Mouse (Mus musculus) hindbrain, embryonic 14.5 days (tissue): ENCODE results near the gene Synpr. TPM values are rescaled to one million over a fixed set of nuclear protein-coding genes. Genes with fewer than 3 reads are reported as not detected.

ENCODE experiments used
- ATAC-seq: fragments of 200-750 bp; cut with Nextera tagmentation; 2 replicates; pipeline ENCODE4 v1.8.0; 2017; ENCODE audit warnings: moderate number of reproducible peaks, mild to moderate bottlenecking, moderate TSS enrichment, moderate library complexity; ENCODE audit not compliant: low FRiP score
- DNase-seq: peaks from one replicate; pipeline ENCODE4 v3.0.0-alpha.2; 2015; ENCODE audit warnings: low spot score
- H3K27ac ChIP-seq: fragments of 300-500 bp; sonication (generic); 2 replicates; pipeline ENCODE4 v1.5.1; 2014; ENCODE audit warnings: mild to moderate bottlenecking, moderate library complexity
- H3K27me3 ChIP-seq: fragments of 300-500 bp; sonication (generic); 2 replicates; pipeline ENCODE4 v1.6.1; 2014; ENCODE audit warnings: mild to moderate bottlenecking, low read length, mixed read lengths; ENCODE audit not compliant: control insufficient read depth, insufficient read depth
- H3K36me3 ChIP-seq: fragments of 300-500 bp; sonication (generic); replicated peaks from 2 replicates; pipeline ENCODE4 v1.6.1; 2014; ENCODE audit not compliant: control insufficient read depth, insufficient read depth
- H3K4me1 ChIP-seq: fragments of 300-500 bp; sonication (generic); replicated peaks from 2 replicates; pipeline ENCODE4 v1.6.1; 2014; ENCODE audit warnings: antibody characterized with exemption, low read length, mixed read lengths; ENCODE audit not compliant: control insufficient read depth, insufficient read depth
- H3K4me2 ChIP-seq: fragments of 300-500 bp; sonication (generic); replicated peaks from 2 replicates; pipeline ENCODE4 v1.6.1; 2014; ENCODE audit warnings: mild to moderate bottlenecking, moderate library complexity
- H3K4me3 ChIP-seq: fragments of 300-500 bp; sonication (generic); replicated peaks from 2 replicates; pipeline ENCODE4 v1.5.1; 2014; ENCODE audit warnings: mild to moderate bottlenecking, low read length
- H3K9ac ChIP-seq: fragments of 300-500 bp; sonication (generic); 2 replicates; pipeline ENCODE4 v1.6.1; 2014
- H3K9me3 ChIP-seq: fragments of 300-500 bp; sonication (generic); 2 replicates; pipeline ENCODE4 v1.6.1; 2016; ENCODE audit warnings: low read length; ENCODE audit not compliant: control insufficient read depth
- WGBS: fragments of 180-500 bp; shearing (Covaris S2); extraction: QIAGEN DNeasy Blood & Tissue Kit; methylation state at CpG from one replicate; pipeline ENCODE4 v1.1.7; 2014; 5-methylcytosine and 5-hydroxymethylcytosine counted together
- polyA plus RNA-seq: library from polyadenylated mRNA; unstranded; fragments of >200 nt; fragmentation: Nextera tagmentation; extraction: Ambion mirVana; gene quantifications from 2 replicates; pipeline ENCODE4 v1.2.1, GENCODE M21; 2014

Synpr gene
- polyA plus RNA-seq, 1 experiment from 2014 or later: 52.7 TPM

DNA sequence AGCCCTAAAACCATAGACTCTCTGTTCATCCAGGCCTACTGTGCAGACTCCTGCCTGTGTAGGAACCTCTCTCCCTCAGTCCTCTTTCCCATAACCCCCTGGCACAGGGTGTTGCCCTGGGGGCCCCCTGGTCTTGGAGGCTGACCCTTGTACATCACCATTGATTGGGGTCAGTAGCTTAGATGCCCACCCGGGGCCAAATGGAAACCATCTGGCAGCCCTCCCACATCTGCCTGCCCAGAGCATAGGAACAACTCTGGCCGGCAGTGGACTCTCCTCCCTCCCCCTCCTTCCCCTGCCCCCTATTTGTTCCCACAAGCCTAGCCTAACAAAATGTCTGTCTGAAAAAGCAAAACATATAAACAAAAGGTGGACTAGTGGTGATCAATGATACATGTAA lies 336.0 kb downstream of the Synpr start:
- H3K4me2 ChIP-seq: no peak overlapping the region
- no peak overlapping the region for H3K9ac ChIP-seq
- no peaks in the 10 kb centered on the region for H3K36me3 ChIP-seq
- DNase-seq: no peak
- no peaks in the 10 kb centered on the region for H3K4me1 ChIP-seq
- H3K27me3 ChIP-seq: no peaks in the 10 kb centered on the region
- H3K4me3 ChIP-seq: no peak overlapping the region
- no peaks in the 10 kb centered on the region for H3K9me3 ChIP-seq
- no peak overlapping the region for H3K27ac ChIP-seq
- ATAC-seq: no peak
- WGBS: 46% methylated on average over 2 of the region's 2 CpGs

DNA sequence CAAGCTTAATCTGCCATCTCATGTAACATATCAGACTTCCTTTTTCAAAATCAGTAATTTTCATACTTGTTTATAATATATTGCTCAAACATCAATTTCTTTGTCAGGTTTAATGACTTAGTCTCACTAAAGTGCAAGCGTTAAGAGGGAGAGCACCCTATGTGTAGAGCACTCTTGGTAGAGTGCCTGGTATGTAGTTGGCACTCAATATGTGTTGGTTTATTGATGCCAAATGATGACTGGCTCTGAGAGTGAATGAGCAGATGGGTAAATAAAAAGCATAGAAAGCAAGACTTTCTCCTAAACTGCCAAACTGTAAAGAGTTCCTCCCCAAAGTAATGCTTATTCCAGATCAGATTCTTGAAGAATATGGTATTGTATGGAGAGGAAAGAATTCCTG lies 365.3 kb downstream of the Synpr start:
- peaks cover 9% of the 10 kb centered on the region; the same call in 1 of the 2 replicates for H3K4me1 ChIP-seq
- 96% methylated on average over 1 of the region's 1 CpGs for WGBS
- no peak overlapping the region for H3K4me3 ChIP-seq
- DNase-seq (no peak), ATAC-seq (no peak)
- H3K9ac ChIP-seq: no peak overlapping the region
- H3K36me3 ChIP-seq: no peaks in the 10 kb centered on the region
- no peaks in the 10 kb centered on the region for H3K27me3 ChIP-seq
- no peak overlapping the region for H3K4me2 ChIP-seq
- H3K27ac ChIP-seq: no peak overlapping the region
- no peaks in the 10 kb centered on the region for H3K9me3 ChIP-seq

GRCm38 (mm10) chr14:13651039-13651438 lies 366.5 kb downstream of the Synpr start:
- H3K27ac ChIP-seq: no peak overlapping the region
- DNase-seq: no peak

GRCm38 (mm10) chr14:13651541-13652298 lies 367.1 kb downstream of the Synpr start:
- Histone ChIP-seq H3K9ac (no peak overlapping the region), H3K4me1 (peaks cover 9% of the 10 kb centered on the region; the same call in 1 of the 2 replicates), H3K36me3 (no peaks in the 10 kb centered on the region), H3K4me2 (no peak overlapping the region), H3K4me3 (no peak overlapping the region), H3K9me3 (no peaks in the 10 kb centered on the region), H3K27me3 (no peaks in the 10 kb centered on the region), H3K27ac (peak overlapping the region; percentile 51)
- peak; percentile 49 for DNase-seq
- peak; percentile 89 for ATAC-seq
- WGBS: 32% methylated on average over 2 of the region's 2 CpGs

More at GRCm38 (mm10) chr14:13651039-13651438, 366.5 kb downstream of the Synpr start:
- Histone ChIP-seq H3K36me3 (no peaks in the 10 kb centered on the region), H3K9ac (no peak overlapping the region), H3K4me1 (peaks cover 9% of the 10 kb centered on the region; the same call in 1 of the 2 replicates), H3K27me3 (no peaks in the 10 kb centered on the region), H3K4me2 (no peak overlapping the region), H3K4me3 (no peak overlapping the region), H3K9me3 (no peaks in the 10 kb centered on the region)
- ATAC-seq: no peak
- 58% methylated on average over 1 of the region's 1 CpGs for WGBS
